Mouse (Mus musculus): ENCODE measurements around the gene Pfas. TPM values are rescaled to one million over a fixed set of nuclear protein-coding genes. Genes with fewer than 3 reads are reported as not detected.

Pfas gene
- polyA plus RNA-seq, 1 experiment from 2014 or later = 24.1 TPM

DNA sequence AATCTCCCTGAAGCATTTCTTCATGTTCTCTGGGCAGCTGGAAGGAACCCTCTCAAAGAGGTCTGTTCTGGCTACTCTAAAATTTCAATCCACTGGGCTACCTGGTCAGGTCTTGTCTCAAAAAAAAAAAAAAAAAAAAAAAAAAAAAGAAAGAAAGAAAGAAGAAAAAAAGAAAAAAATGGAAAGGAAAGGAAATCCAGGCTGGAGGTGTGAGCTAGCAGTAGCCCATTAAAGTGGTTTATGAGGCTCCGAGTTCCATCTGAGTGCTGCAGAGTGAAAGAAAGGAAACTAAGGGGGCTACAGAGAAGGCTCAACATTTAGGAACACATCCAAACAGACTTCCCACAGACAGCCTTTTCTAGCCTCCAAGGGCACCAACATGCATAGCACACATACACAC lies 50.3 kb downstream of the Pfas start:
- no peak overlapping the region for H3K9ac ChIP-seq (ENCODE audit: low read length)
- ATAC-seq (ENCODE audit: insufficient read depth, low FRiP score) = no peak
- no peaks in the 10 kb centered on the region for H3K36me3 ChIP-seq (ENCODE audit: control insufficient read depth, insufficient read depth, low read length)
- no peak overlapping the region for H3K4me3 ChIP-seq (replicated peaks; ENCODE audit: low read length)
- 0 out of 2 replicates have a peak, but pooled peaks cover 4% of the 10 kb centered on the region for H3K4me1 ChIP-seq (ENCODE audit: control insufficient read depth, insufficient read depth, low read length)
- H3K27me3 ChIP-seq (ENCODE audit: control insufficient read depth, insufficient read depth, low read length) = peaks cover 13% of the 10 kb centered on the region; the same call in 1 of the 2 replicates
- WGBS = 85% methylated on average over 1 of the region's 1 CpGs
- no peak overlapping the region for H3K27ac ChIP-seq (ENCODE audit: low read length)
- H3K9me3 ChIP-seq (replicated peaks; ENCODE audit: control insufficient read depth, low read length) = no peaks in the 10 kb centered on the region
- no peak overlapping the region for H3K4me2 ChIP-seq (ENCODE audit: low read depth, low read length)

- H3K9ac ChIP-seq (ENCODE audit: low read length) = peak within 1 kb of the TSS; percentile 32
- no peaks in the 10 kb centered on the region for H3K9me3 ChIP-seq (replicated peaks; ENCODE audit: control insufficient read depth, low read length)
- peak within 1 kb of the TSS; percentile 7; the same call in 1 of the 2 replicates for H3K4me2 ChIP-seq (ENCODE audit: low read depth, low read length)
- H3K4me1 ChIP-seq (ENCODE audit: control insufficient read depth, insufficient read depth, low read length) = 0 out of 2 replicates have a peak, but pooled peaks cover 4% of the 10 kb centered on the region
- WGBS = 48% methylated on average over 8 of the region's 8 CpGs
- H3K36me3 ChIP-seq (ENCODE audit: control insufficient read depth, insufficient read depth, low read length) = no peaks in the 10 kb centered on the region
- peak within 1 kb of the TSS; percentile 21 for H3K4me3 ChIP-seq (replicated peaks; ENCODE audit: low read length)
- peaks cover 13% of the 10 kb centered on the region; the same call in 1 of the 2 replicates for H3K27me3 ChIP-seq (ENCODE audit: control insufficient read depth, insufficient read depth, low read length)
- ATAC-seq (ENCODE audit: insufficient read depth, low FRiP score) = no peak
- H3K27ac ChIP-seq (ENCODE audit: low read length) = peak within 1 kb of the TSS; percentile 34; the same call in 1 of the 2 replicates
Observed at GRCm38 (mm10) chr11:68957308-68957707, 51.0 kb downstream of the Pfas start, which contains the start of gene Arhgef15. Arhgef15 (minus strand) TSS chr11:68957480.

GRCm38 (mm10) chr11:68956697-68957096 lies 51.6 kb downstream of the Pfas start:
- ATAC-seq (ENCODE audit: insufficient read depth, low FRiP score) = no peak
- 37% methylated on average over 13 of the region's 13 CpGs for WGBS
- Histone ChIP-seq H3K9me3 (replicated peaks; ENCODE audit: control insufficient read depth, low read length) (no peaks in the 10 kb centered on the region), H3K9ac (ENCODE audit: low read length) (peak overlapping the region; percentile 32), H3K27ac (ENCODE audit: low read length) (peak overlapping the region; percentile 34; the same call in 1 of the 2 replicates), H3K4me1 (ENCODE audit: control insufficient read depth, insufficient read depth, low read length) (0 out of 2 replicates have a peak, but pooled peaks cover 4% of the 10 kb centered on the region), H3K36me3 (ENCODE audit: control insufficient read depth, insufficient read depth, low read length) (no peaks in the 10 kb centered on the region), H3K4me3 (replicated peaks; ENCODE audit: low read length) (peak overlapping the region; percentile 21), H3K27me3 (ENCODE audit: control insufficient read depth, insufficient read depth, low read length) (peaks cover 16% of the 10 kb centered on the region; the same call in 1 of the 2 replicates), H3K4me2 (ENCODE audit: low read depth, low read length) (peak overlapping the region; percentile 7; the same call in 1 of the 2 replicates)

GRCm38 (mm10) chr11:68956107-68956506 lies 52.2 kb downstream of the Pfas start:
- H3K27me3 ChIP-seq (ENCODE audit: control insufficient read depth, insufficient read depth, low read length) = peaks cover 21% of the 10 kb centered on the region
- 0 out of 2 replicates have a peak, but pooled peaks have one; percentile 14 for ATAC-seq (ENCODE audit: insufficient read depth, low FRiP score)
- no peaks in the 10 kb centered on the region for H3K36me3 ChIP-seq (ENCODE audit: control insufficient read depth, insufficient read depth, low read length)
- H3K4me1 ChIP-seq (ENCODE audit: control insufficient read depth, insufficient read depth, low read length) = 0 out of 2 replicates have a peak, but pooled peaks cover 4% of the 10 kb centered on the region
- H3K4me2 ChIP-seq (ENCODE audit: low read depth, low read length) = peak overlapping the region; percentile 58
- WGBS = 35% methylated on average over 3 of the region's 3 CpGs
- peak overlapping the region; percentile 19 for H3K4me3 ChIP-seq (replicated peaks; ENCODE audit: low read length)
- H3K9ac ChIP-seq (ENCODE audit: low read length) = peak overlapping the region; percentile 32
- H3K9me3 ChIP-seq (replicated peaks; ENCODE audit: control insufficient read depth, low read length) = no peaks in the 10 kb centered on the region
- H3K27ac ChIP-seq (ENCODE audit: low read length) = peak overlapping the region; percentile 34; the same call in 1 of the 2 replicates

DNA sequence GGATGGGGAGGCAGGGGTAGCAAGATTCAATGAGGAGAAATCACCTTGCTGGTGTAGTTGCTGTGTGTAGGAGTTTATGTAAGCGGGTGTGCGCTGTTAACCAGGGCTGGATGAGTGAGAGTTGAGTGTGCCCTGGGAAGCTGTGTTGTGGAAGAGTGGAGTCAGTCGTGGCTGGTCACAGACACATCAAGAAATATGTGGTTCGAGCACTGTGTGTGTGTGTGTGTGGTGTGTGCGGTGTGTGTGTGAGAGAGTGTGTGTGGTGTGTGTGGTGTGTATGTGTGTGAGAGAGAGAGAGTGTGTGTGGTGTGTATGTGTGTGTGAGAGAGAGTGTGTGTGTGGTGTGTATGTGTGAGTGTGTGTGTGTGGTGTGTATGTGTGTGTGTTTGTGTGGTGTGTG lies 52.8 kb downstream of the Pfas start:
- no peaks in the 10 kb centered on the region for H3K9me3 ChIP-seq (replicated peaks; ENCODE audit: control insufficient read depth, low read length)
- no peaks in the 10 kb centered on the region for H3K36me3 ChIP-seq (ENCODE audit: control insufficient read depth, insufficient read depth, low read length)
- H3K27me3 ChIP-seq (ENCODE audit: control insufficient read depth, insufficient read depth, low read length) = peaks cover 21% of the 10 kb centered on the region
- H3K27ac ChIP-seq (ENCODE audit: low read length) = no peak overlapping the region
- H3K9ac ChIP-seq (ENCODE audit: low read length) = no peak overlapping the region
- 65% methylated on average over 5 of the region's 5 CpGs for WGBS
- 0 out of 2 replicates have a peak, but pooled peaks cover 4% of the 10 kb centered on the region for H3K4me1 ChIP-seq (ENCODE audit: control insufficient read depth, insufficient read depth, low read length)
- no peak for ATAC-seq (ENCODE audit: insufficient read depth, low FRiP score)
- peak overlapping the region; percentile 44; the same call in 1 of the 2 replicates for H3K4me3 ChIP-seq (replicated peaks; ENCODE audit: low read length)
- peak overlapping the region; percentile 58 for H3K4me2 ChIP-seq (ENCODE audit: low read depth, low read length)

DNA sequence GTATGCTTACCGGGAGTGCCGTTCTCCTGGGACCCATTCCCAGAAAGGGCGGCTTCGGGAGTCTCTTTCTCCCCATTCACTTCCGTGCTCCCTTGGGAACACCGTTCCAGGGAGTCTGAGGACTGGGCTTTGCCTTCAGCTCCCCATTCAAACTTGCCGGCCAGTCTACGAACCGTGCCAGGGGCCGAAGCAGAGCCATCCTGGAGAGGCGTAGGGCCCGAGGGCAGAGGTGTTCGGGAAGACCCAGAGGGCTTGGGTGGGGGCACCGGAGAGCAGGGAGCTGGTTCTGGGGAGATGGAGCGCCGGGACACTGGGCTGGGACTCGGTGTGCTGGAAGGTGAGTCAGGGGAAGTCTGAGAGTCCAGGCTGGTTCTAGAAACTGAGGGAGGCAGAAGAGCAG lies 53.9 kb downstream of the Pfas start:
- H3K27me3 ChIP-seq (ENCODE audit: control insufficient read depth, insufficient read depth, low read length) = peaks cover 21% of the 10 kb centered on the region
- H3K4me3 ChIP-seq (replicated peaks; ENCODE audit: low read length) = peak overlapping the region; percentile 44
- H3K27ac ChIP-seq (ENCODE audit: low read length) = no peak overlapping the region
- peak overlapping the region; percentile 66 for H3K9ac ChIP-seq (ENCODE audit: low read length)
- H3K4me1 ChIP-seq (ENCODE audit: control insufficient read depth, insufficient read depth, low read length) = 0 out of 2 replicates have a peak, but pooled peaks cover 4% of the 10 kb centered on the region
- no peaks in the 10 kb centered on the region for H3K36me3 ChIP-seq (ENCODE audit: control insufficient read depth, insufficient read depth, low read length)
- peak overlapping the region; percentile 58 for H3K4me2 ChIP-seq (ENCODE audit: low read depth, low read length)
- 3% methylated on average over 17 of the region's 17 CpGs for WGBS
- H3K9me3 ChIP-seq (replicated peaks; ENCODE audit: control insufficient read depth, low read length) = no peaks in the 10 kb centered on the region
- no peak for ATAC-seq (ENCODE audit: insufficient read depth, low FRiP score)

GRCm38 (mm10) chr11:68953903-68954302 lies 54.4 kb downstream of the Pfas start:
- no peaks in the 10 kb centered on the region for H3K36me3 ChIP-seq (ENCODE audit: control insufficient read depth, insufficient read depth, low read length)
- WGBS = 14% methylated on average over 13 of the region's 13 CpGs
- no peaks in the 10 kb centered on the region for H3K9me3 ChIP-seq (replicated peaks; ENCODE audit: control insufficient read depth, low read length)
- peak overlapping the region; percentile 44 for H3K4me3 ChIP-seq (replicated peaks; ENCODE audit: low read length)
- 0 out of 2 replicates have a peak overlapping the region, but pooled peaks have one; percentile 66 for H3K9ac ChIP-seq (ENCODE audit: low read length)
- H3K27ac ChIP-seq (ENCODE audit: low read length) = no peak overlapping the region
- peaks cover 21% of the 10 kb centered on the region for H3K27me3 ChIP-seq (ENCODE audit: control insufficient read depth, insufficient read depth, low read length)
- no peak for ATAC-seq (ENCODE audit: insufficient read depth, low FRiP score)
- H3K4me2 ChIP-seq (ENCODE audit: low read depth, low read length) = peak overlapping the region; percentile 58; the same call in 1 of the 2 replicates
- 0 out of 2 replicates have a peak, but pooled peaks cover 4% of the 10 kb centered on the region for H3K4me1 ChIP-seq (ENCODE audit: control insufficient read depth, insufficient read depth, low read length)

DNA sequence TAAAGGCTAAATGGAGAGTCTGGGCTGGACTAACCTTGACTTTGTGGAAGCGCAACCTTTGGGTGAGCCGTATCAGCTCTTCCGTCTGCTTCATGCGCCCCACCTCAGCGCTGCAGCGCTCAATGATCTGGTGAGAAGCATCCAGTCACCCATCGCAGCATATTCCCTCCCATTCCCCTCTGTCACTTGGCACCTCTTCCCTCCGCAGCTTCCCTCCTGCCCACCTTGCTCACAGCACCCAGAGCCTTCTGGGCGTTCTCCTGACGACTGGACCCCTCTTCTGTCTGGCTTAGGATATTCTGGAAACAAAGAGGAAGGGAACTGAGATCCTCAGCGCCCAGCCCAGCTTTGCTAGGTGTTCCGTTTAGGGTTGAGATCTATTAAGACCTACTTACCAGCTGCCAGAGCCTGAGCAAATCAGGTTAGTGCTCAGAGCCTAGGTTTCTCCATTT lies 60.7 kb downstream of the Pfas start:
- 0 out of 2 replicates have a peak overlapping the region, but pooled peaks have one; percentile 1 for H3K4me3 ChIP-seq (replicated peaks; ENCODE audit: low read length)
- H3K4me1 ChIP-seq (ENCODE audit: control insufficient read depth, insufficient read depth, low read length) = peaks cover 6% of the 10 kb centered on the region
- no peaks in the 10 kb centered on the region for H3K36me3 ChIP-seq (ENCODE audit: control insufficient read depth, insufficient read depth, low read length)
- no peaks in the 10 kb centered on the region for H3K9me3 ChIP-seq (replicated peaks; ENCODE audit: control insufficient read depth, low read length)
- no peak overlapping the region for H3K27ac ChIP-seq (ENCODE audit: low read length)
- peak overlapping the region; percentile 46; the same call in 1 of the 2 replicates for H3K4me2 ChIP-seq (ENCODE audit: low read depth, low read length)
- 0 out of 2 replicates have a peak overlapping the region, but pooled peaks have one; percentile 4 for H3K9ac ChIP-seq (ENCODE audit: low read length)
- peaks cover 8% of the 10 kb centered on the region for H3K27me3 ChIP-seq (ENCODE audit: control insufficient read depth, insufficient read depth, low read length)
- ATAC-seq (ENCODE audit: insufficient read depth, low FRiP score) = no peak
- 6% methylated on average over 12 of the region's 12 CpGs for WGBS

DNA sequence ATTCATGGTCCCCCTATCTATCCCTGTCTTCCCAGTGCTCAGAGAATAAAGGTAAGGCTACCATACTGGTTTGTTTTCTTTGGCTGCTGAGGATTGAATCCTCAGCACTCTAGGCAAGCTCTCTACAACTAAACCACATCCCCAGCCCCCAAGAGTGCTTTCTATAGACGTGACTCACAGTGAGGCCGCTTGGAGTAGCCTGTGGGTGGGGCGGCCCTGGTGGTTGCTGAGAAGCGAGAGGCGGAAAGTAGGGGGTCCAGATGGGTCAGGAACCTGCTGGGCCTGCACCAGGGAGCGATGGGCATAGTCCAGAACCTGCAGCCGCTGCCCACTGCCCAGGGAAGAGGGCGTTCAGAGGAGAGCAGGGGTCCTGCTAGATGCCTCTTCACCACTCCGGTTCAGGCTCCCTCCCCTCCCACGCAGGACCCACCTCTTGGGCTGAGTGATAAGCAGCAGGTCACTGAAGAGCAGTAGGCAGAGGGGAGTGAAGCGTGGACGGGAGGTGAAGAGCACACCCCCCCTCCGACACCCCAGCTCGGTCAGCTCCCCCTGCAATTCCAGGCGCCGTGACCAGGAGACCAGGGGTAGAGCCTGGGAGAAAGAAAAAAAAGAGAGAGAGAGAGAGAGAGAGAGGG lies 61.3 kb downstream of the Pfas start:
- H3K9ac ChIP-seq (ENCODE audit: low read length) = peak overlapping the region; percentile 56
- no peaks in the 10 kb centered on the region for H3K36me3 ChIP-seq (ENCODE audit: control insufficient read depth, insufficient read depth, low read length)
- H3K27me3 ChIP-seq (ENCODE audit: control insufficient read depth, insufficient read depth, low read length) = peaks cover 7% of the 10 kb centered on the region
- no peak overlapping the region; the same call in 1 of the 2 replicates for H3K27ac ChIP-seq (ENCODE audit: low read length)
- ATAC-seq (ENCODE audit: insufficient read depth, low FRiP score) = 0 out of 2 replicates have a peak, but pooled peaks have one; percentile 61
- H3K4me3 ChIP-seq (replicated peaks; ENCODE audit: low read length) = peak overlapping the region; percentile 31
- H3K4me2 ChIP-seq (ENCODE audit: low read depth, low read length) = peak overlapping the region; percentile 46
- WGBS = 15% methylated on average over 16 of the region's 16 CpGs
- peaks cover 6% of the 10 kb centered on the region for H3K4me1 ChIP-seq (ENCODE audit: control insufficient read depth, insufficient read depth, low read length)
- no peaks in the 10 kb centered on the region for H3K9me3 ChIP-seq (replicated peaks; ENCODE audit: control insufficient read depth, low read length)
